Mouse (Mus musculus) cerebellum, adult 2 months (tissue): ENCODE measurements around the gene Pepd.

ENCODE experiments used
- CTCF ChIP-seq: fragments of 200-500 bp; IDR thresholded peaks from 2 replicates; pipeline ENCODE4 v1.5.1; 2011; ENCODE audit warnings: low read depth, mild to moderate bottlenecking, control low read depth, low read length, moderate library complexity, borderline replicate concordance; ENCODE audit not compliant: insufficient read depth
- POLR2A ChIP-seq: fragments of 200-500 bp; IDR thresholded peaks from 2 replicates; pipeline ENCODE4 v1.6.1; 2011; ENCODE audit warnings: low read length, control low read depth, borderline replicate concordance; ENCODE audit not compliant: insufficient read depth

DNA sequence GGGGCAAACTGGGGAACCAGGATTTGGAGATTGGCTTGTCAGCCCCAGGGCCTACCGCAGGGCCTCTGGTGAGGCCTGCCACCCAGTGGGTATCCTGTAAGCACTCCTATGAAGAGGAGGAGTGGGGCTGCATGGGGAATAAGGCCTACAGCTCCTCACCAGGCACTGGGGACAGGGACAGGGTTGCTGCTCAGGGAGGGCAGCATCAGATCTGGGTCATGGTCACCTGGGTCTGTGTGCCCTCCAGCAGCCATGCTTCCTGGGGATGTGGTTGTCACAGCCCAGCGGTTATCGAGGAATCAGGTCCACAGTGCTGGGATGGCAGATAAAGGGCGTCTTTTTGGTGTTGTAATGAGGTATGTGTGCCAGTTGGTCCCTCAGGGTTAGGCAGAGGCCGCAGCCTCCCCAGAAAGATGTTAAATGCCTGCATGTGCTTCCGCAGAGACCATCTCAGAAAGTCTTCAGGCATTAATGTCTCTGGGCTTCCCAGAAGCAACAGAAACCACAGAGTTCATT lies 79.6 kb downstream of the Pepd start:
- TF ChIP-seq CTCF (no peak), POLR2A (no peak)
